Mouse (Mus musculus) 3T3-L1 (cell line): Measurements from ENCODE around the gene Tada2b.

Experiments used
- DNase-seq: peaks from one replicate; pipeline ENCODE4 v3.0.0-alpha.2; 2015; ENCODE audit warnings: low read depth, low spot score

Tada2b gene

DNA sequence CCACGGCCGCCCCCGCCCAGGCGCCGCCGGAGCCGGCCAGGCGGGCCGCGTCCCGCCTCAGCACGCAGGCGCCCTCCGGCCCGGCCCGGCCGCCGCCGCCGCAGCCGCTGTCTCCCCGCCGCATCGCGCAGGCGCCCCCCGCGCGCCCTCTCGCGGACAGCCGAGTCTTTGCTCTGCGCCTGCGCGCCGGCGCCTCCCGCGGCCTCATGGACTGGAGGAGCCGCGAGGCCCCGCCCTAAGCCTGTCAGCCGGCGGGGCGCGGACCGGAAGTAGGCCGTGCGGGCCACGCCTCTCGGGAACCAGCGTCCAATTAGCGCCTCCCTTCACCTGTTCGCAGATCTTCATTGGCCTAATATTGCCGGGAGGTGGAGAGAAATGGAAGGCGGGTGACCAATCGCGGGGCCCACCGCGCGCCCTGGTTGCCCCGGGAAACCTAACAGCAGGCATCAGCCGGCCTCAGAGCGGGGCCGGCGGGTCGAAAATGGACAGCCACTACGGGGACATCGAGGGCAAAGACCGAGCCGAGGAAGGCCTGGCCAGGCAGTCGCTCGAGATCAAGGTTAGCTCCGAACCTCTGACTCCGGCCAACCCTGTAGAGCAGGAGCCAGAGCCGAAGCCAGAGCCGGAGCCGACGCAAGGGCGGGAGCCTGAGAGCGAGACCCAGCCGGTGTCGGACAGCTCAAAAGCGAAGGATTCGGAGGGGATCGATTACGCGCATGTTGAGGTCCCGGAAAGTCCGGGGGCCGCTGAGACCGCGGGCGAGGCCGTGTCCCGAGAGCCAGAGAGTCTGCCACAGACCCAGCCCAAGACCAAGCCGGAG is at the start of gene Tada2b, which contains the start of gene Ccdc96:
Tada2b (minus strand) TSS at position 115 of the 820 bp plus-strand sequence.
Ccdc96 (plus strand) TSS at position 418 of the 820 bp plus-strand sequence.
- DNase-seq = peak; percentile 98

DNA sequence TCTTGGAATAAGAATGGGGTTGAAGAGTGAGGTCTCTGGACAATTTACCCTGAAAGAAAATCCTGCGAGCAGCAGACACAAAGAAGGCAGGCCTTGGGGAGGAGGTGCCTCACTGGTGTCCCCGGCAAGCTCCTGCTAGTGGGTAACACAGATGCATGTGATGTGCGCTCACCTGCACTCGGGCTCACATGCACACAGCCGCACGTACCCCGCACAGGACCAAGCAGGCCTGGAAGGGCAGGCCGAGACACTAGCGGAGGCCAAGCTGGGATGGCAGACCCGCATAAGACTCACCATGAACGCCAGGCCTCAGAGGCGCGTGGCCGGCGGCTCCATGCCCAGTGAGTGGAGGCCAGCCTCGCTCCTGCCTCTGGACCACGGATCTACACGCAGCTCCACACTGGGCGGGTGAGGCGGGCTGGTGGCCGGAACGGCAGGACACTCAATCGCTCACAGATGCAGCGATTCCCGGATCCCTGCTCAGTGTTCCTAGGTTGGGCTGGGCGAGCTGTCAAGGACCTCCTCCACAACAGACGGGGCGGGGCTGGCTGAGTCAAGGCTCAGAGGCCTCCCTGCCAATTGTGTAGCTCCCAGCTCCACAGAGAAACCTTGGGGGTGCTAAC is 46.2 kb upstream of the Tada2b start:
- DNase-seq = peak; percentile 96

DNA sequence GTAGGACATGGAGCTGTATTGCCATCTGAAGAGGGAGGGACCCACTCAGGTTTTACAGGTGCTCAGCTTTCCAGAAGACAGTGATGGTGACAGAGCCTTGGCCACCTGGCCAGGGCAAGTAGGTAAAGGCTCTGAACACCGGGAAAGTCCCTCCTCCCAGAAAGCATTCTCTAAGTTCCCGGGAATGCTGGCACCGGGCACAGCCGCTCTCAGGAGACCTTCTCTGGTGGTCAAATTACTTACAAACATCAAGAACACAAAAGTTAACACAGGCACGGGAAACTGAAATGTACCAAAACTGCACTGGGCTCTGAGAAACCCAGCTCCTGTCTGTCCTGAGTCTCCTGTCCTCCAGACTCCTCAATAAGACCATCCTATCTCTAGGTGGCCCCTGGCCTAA is 45.6 kb upstream of the Tada2b start:
- DNase-seq = peak; percentile 50

DNA sequence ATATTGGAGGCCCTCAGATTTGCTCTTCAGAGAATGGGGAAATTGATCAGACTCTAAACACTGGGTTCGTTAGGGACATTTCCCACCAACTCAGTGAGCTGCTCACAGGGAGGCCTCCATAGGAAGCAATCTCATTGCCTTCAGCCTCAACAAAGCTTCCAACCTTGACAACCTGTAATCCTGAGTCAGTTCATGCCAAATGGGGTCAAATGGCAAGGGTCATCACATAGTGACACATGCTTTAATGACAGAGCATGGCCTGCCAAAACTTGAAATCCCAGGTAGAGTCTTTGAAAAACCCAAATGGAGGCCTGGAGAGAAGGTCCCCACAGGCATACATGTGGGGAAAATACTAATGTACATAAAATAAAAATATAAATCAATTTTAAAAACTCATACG is 42.8 kb upstream of the Tada2b start:
- DNase-seq = no peak

DNA sequence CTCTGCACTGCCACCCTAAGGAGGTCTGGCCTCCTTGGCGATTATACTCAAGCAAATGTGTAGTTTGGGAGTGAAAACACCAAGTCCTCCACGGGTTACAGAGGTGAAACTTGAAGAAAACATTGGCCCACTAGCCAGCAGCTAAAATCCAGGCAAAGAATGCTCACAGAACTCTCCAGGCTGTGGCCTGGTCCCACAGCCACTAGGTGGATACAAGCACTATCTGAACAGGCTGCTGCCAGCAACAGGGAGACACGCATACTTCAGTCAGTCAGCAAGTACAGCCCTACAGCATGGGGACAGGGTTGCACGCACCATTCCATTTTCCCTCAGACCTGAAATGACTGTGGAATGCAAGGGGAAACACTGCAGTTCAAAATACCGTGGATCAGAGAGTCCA is 42.2 kb upstream of the Tada2b start:
- DNase-seq = peak; percentile 52

DNA sequence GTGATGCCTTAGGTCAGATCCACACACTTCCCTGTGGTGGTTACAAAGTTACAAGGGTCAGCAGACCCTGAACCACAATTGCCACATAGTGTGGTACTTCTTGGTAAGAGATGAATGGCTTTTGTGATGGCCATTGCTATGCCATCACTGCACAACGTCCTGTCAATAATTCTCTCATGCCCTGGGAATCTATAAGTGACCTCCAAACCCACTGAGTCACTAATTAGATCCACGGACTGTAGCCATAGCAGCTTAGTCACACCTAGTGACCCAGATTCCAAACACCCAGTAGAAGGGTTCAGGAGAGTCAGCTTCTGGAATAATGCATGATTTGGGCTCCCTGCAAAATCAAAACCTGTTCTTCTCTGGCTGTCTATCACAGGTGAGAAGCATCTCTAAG is 41.1 kb upstream of the Tada2b start:
- no peak for DNase-seq

DNA sequence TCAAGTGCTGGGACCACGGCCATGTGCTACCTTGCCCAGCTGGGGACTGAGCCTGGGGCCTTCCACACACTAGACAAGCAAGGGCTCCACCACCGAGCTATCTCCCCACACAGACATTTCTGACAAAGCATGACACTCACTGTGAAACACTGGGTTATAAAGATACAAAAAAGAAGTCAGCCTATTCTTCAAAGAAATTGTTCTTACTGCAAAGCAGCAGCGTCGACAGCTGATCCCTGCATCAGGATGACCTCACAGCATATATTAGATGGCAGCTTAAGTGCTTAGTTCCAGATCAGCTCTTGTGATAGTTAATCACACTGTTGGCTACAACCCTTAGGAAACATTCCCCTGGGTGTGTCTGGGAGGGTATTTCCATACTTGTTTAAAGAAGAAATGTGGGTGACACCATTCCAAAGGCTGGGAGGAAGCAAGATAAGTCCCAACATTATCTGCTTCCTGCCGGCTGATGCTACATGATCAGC is 39.2 kb upstream of the Tada2b start:
- no peak for DNase-seq

DNA sequence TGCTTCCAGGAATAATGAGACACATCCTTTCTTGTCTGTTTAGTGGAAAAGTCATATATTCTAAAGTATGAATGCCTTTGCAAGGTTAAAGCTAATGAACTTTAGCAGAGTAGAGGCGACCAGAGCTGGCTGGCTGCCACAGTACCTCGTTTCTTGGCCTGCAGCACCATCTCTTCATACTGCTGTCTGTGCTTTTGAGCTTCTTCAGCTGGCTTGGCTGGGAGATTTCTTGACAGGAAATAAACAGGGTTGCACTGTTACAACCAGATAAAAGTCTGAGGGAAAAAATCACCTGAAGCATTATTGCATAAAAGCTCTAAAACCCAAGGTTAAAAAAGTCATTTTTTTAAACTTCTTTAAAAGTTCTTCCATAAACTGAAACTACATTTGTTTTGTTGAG is 38.7 kb upstream of the Tada2b start:
- no peak for DNase-seq

DNA sequence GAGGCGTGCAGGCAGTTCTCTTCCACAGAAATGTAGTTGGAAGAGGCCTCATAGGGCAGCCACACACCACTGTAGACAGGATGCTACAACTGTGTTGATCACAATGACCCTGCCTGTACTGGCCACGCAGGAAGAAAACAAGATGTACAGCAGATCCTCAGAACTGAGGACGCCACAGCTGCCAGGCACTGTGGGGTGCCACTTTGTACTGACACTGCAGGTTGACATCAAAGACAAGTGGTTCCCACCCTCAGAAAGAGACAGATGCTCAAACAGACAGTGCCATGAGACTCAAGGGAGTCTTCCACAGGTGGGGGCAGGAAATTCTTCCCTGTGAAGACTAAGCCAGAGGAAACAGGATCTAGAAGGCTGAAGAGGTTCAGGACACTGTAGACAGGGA is 35.7 kb upstream of the Tada2b start:
- DNase-seq = no peak

DNA sequence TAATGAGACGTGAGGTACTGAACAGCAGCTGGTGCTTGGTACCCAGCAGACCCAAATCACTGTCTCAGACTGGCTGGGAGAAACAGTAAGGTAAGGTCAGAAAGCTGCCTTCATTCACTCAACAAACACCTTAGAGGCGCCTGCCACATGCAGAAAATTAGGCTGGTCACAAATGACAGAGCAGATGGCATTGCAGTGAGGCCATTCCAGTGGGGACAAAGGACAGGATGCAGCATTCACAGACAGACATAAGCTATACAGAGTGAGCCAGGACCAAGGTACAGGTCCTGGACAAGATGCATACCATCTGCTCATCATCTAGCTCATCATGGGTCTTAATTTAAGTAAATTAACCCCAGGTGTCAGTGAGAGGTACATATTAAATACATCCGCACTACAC is 33.5 kb upstream of the Tada2b start:
- no peak for DNase-seq

DNA sequence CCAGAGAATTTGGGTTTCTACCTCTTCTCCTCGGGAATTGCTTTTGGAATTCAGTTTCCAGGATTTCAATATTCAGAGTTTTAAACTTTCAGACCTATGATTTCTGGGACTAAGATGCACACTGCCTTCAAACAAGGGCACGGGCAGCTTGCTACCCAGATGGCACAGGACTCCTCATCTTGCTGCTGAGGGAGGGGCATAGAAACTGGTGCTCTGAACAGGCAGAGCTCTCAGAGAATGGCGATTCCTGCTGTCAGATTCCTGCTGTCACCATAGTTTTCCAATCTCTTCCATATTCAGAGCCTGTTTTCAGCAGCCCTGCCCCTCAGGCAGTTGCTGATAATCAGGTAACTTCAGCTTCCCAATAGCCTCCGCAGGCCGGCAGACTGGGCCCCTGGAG is 31.5 kb upstream of the Tada2b start:
- no peak for DNase-seq

DNA sequence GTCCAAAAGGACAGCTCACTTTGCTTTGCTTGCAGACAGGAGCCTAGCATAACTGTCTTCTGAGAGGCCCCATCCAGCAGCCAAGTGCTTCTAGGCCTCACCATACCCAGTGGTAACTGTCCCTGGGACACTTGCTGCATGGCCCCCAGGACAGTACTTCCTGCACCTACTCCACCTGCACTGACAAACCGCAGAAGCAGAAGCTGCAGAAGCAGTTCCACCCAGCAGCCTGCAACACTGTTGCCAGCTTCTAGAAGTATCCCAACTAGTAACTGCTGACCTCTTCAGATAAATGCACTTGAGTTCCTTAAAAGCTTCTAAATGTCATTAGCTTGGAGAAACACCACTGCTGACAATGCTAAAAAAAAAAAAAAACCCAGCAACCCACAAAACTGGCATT is 31.0 kb upstream of the Tada2b start:
- no peak for DNase-seq

DNA sequence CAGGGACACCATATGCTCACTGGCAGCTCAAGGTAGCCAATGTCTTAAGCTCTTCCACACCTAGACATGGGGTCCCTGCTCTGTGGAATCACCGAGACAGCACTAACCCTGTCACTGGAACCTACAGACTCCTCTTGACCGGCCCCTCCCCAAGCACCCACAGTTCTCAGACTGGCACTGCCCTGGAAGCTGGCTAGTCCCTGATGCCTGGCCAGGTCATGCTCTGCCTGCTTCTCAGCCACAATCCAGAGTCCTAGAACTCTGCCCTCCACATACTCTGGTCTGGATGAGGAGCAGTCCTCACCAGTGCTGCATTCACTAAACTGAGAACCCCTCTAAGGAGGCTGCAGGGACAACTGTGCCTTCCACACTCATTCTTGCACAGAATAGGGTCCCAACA is 26.9 kb upstream of the Tada2b start:
- no peak for DNase-seq

DNA sequence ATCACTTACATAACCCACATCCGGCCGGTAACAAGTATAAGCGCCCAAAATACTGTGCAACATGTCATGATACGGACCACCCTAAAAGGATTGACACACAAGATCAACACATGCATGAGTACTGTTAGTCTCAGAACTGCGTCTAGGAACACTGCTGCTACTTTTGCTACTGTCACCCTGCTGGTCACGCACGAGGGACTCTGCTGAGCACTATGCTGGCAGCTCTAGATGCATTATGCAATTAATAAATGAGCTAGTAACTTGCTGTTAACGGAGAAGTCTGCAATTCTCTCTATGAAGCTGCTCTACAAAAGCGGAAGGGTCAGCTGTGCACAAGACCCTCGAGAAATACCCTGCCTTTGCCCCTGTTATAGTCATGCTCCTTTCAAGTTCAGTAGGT is 24.3 kb upstream of the Tada2b start:
- no peak for DNase-seq

DNA sequence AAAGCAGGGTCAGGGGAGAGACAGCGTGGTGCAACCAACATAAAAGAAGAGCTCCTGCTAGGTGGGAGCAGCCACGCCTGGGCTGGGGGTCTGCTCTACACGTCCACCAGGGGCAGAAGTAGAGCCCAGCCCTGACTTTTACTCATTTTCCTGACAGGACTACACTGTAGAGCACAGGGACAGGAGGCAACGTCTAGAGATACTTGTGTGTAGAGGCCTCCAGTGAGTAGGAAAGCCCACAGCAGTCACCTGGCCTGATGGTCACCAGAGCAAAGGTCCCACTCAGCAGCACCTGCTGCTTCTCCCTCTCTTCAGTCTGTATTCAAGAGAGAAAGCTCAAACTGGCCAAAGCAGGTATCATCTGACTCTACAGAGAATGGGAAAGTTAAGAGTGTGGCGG is 21.6 kb upstream of the Tada2b start:
- DNase-seq = no peak

DNA sequence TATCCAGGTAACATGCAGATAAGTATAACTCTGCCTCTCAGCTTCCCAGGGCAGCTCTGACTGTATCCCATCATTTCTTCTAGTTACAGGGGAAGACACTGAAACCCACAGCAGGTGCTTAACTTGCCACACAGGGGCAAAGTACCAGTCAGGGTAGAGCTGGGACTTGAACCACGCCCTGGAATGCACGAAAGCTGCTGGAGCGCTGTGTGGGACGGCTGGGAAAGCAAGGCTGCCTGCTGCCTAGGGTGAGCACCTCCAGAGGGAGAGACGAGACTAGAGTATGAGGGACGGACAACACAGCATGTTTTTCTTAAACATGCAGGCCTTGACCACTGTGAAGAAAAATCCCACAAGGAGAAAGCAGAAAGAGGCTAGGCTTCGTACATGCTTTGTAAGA is 21.1 kb upstream of the Tada2b start:
- no peak for DNase-seq

DNA sequence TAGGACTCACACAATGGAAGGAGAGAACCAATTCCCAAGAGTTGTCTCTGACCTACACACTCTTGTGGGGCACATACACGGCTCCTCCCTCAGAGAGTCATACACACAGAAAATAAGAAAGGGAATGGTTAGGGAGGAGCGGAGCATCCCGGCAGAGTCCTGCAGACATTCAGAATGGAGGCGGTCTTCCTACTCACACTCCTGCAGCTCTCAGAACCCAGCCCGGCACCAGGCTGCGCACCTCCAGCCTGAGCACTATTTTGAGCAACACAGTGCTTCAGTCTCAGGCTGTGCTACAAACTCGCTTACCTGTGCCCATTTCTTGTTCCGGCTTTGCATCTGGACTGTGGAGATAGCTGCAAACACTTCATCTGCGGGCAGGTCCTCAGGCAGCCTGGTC is 10.6 kb upstream of the Tada2b start:
- DNase-seq = no peak

DNA sequence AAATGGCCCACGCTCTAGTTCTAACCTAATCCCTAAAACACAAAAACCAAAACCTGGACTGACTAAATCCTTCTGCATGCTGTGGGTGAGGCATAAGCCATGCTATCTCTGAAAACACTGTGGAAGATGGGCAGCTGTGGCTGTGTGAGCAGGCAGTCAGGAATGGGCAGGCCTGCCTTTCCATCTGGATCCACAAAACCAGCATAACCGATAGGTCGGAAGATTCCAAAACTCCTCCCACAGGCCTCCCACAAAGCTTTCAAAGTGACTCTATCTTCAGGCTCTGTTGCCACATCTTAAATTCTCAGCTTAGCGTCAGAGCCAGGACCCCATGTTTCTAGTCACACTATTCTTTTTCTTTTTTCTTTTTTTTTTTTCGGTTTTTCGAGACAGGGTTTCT is 9.8 kb upstream of the Tada2b start:
- no peak for DNase-seq

DNA sequence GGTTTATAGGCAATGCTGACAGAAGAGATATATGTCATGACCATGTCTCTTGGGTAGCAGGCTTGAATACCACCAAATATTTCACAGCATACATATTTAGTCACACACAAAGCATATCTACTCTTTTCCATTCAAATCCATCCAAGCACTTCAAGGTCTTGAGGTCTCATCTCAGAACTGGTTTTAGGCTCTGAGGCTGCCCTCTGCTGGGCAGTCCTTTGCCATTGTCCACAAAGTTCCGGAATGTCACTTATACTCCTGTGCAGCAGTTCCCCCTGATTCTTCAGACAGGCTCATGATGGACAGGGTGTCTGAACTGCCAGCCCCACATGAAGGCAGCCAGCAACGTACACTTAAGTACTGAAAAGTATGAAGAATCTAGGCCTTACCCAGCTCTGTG is 5.1 kb upstream of the Tada2b start:
- peak; percentile 67 for DNase-seq

DNA sequence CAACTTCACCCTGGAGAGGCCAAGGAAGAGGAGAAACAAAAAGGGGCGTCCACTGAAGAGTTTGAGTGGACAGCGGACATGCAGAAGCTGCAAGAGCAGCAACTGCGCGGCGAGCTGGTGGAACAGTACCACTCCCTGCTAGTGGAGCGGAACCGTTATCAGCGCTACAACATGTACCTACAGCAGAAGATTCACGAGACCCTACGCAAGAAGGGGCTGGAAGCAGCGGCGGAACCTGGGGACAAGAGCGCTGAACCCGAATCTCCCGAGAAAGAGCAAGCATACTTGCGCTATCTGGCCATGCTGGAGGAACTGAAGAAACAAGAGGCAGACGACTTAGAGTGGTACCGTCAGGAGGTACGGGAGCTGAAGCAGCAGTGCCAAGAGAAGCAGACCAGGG is 1.2 kb upstream of the Tada2b start:
- no peak for DNase-seq

DNA sequence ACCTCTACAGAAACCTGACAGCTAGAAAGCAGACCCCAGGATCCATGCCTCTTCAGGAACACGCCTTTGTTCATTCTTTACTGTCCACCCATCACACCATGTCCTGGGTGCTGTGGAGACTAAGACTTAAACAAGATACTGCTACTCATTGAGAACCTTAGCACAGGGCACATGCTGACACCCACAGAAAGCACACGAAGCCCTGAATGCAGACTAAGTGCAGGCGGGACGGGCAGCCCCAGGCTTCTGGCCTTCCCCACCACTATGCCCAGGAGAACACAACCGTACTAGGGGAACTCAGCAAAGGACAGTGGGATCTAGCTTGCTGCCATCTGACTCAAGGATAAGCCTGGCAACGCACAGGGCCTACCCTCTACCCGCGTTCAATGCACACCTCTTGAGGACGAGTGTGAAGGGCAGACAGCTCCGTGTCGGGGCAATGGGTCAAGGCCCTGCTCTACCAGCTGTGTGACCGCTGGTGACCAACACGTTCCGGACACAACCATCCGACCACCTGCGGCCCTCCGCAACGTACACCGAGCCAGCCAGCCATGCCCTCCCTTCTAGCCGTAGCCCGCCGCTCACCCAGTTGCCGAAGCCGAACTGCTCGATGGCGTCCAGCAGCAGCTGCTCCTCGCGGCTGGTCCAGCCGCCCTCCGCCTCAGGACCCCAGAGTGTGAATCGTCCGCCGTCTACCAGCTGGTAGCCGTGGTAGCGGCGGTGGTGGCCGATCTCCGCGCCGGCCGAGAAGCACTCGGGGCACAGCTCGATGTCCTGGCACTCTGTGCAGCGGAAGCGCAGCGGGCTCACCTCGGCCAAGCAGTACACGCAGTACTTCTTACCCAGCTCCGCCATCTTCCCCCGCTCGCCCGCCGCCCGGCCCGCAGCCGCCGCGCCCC is 633 bp downstream of the Tada2b start:
- peak; percentile 46 for DNase-seq

DNA sequence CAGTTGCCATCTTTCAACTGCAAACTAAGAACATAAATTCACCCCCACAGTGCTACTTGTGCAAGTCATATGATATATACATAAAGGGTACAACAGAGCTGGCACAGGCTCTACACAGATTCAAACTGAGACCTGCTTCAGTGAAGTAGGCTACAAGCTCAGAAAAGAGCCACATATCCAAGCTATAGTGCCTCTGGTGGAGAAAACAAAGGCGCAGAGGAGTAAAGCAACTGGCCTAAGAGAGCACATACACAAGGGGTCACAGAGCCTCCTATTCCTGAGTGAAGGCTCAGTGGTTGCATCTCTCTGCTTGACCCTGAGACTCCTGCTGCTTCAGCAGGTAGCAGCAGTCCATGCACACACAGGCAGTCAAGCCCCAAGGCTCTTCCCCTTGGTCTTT is 3.0 kb downstream of the Tada2b start:
- peak; percentile 51 for DNase-seq
